Mouse (Mus musculus): ENCODE data around the gene Scd4.

The Scd4 gene

DNA sequence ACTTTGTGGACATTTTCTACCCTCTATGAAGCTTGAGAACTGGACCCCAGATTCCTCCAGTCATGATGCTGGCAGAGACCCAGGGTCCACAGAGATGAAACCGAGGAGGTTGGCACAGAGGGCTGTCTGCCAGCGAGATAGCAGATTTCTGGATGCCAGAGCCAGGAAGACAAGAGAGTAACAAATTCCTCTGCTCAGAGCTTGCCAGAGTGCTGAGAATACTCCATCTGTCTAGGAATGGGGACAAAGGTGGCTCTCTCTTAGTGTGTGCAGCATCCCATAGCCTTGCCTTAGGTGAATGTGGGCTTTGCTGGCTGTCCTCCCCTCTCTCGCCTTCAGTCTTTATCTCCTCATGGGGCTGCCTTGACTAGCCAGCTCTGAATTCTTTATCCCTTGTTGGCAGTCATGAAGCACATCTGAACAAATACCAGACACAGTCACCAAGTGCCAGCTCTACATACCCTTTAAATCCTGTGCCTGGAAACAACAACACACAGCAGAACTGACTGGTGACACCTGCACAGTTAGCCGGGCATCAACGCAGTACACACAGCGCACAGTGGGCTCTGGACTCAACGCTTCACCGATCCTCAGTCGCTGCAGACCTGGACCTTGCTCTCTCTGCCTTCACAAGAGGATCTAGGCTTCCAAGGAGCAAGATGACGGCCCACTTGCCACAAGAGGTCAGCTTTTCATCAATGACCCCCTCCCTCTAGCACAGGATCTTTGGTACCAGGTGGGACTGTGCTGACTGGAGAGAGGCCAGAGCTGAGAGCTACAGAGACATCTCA is at the start of gene Scd4:
Scd4 (plus strand) TSS at position 260 of the 791 bp plus-strand sequence.
- WGBS, result 44% methylated on average over 10 of the region's 10 CpGs

DNA sequence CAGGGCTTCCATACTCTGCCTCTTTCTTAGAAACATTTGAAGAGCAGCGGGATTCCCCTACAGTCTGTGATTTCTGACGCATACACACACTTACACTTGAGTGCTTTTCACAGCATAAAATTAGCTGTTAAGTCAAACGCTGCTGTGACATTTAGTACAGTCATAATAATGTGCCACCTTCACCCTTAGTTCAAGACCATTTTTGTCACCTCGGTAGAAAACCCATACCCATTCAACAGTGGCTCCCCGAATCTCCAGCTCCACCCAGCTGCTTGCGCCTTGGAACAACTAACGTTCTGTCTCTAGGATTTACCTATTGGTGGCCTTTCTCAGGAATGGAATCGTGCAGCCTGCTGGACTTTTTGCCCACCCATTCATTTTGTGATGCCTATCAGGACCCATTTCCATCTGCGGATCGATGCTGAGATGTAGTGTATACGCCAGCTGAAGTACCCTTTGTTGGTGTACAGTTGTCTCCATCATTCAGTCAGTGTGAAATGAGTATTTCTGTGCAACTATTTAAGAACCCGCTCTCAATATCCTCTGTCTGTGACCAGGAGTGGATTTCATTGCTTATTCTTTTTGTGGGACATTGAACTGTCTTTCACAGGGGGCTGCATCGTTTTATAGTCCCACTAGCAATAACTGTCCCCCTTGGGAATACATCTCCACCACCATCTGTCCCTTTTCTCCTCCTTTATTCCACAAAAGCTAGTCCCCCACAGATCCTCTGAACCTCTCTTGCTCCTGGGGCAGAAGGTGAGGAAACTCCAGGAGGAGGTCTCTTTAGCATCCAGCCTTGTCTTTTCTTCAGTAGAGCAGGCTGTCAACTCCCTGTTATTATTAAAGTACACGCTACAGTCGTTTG is 49.5 kb upstream of the Scd4 start:
- WGBS, result 47% methylated on average over 15 of the region's 15 CpGs

DNA sequence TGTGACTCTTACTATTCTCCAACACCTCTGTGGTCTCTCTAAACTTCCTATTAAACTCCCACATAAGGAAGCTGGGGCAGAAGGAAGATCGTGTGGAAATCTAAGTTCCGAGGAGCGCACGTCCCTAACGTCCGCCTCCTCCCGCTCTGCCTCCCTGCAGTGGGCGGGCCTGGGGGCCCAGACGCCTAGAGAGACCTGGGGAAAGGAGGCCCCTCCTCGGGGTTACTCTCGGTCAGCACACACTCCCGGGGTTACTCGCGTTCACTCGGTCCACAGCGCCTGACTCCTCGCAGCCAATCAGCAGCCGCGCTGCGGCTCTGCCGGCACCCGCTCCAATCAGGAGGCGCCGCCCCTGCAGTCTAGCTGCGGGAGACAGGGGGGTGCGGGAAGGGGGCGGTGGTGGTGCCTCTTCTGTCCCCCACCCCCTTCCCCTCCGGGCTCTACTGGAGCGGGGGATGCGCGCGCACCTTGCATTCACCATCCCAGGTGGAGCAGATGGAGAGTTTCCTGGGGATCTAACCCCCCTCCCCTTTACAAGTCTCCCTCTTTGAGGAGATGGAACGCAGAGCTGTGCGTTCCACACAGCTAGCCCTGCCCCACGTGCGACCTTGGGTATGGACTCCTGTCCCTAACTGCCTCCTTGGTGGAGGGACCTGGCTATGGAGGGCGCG is 48.7 kb upstream of the Scd4 start:
- WGBS, result under 1% methylated on average over 38 of the region's 38 CpGs

DNA sequence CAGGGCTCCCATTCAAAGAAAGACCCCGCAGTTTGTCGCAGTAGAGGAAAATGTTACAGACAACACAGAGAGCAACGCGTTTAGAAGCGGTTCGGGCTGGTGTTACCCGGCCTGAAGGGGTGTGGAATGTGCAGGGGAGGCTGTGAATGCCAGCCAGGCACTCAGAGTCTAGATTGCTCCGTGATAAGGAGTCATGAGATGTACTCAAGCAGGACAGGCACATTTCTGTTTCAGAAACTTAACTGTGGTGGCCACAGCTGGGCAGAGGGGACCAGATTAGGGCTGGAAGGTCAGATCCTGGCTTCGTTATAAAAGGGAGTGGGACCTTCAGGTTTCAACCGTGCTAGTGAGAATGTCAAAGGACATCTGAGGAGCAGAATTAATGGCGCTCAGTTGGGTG is 48.2 kb upstream of the Scd4 start:
- WGBS, result 6% methylated on average over 11 of the region's 11 CpGs

DNA sequence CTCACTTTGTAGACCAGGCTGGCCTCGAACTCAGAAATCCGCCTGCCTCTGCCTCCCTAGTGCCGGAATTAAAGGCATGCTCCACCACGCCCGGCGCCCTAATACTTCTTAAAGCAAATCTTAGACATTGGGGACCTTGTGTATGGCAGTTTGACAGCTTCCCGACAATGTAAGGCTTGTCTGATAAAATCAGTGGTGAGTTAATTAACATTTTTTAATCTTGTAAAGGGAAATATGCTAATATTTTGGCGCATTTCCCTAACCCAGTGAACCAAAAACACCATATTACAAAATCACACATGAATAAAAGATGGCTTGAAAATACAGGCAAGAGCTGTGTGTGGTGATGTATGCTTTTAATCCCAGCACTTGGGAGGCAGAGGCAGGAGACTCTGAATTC is 47.3 kb upstream of the Scd4 start:
- WGBS, result 90% methylated on average over 8 of the region's 8 CpGs

DNA sequence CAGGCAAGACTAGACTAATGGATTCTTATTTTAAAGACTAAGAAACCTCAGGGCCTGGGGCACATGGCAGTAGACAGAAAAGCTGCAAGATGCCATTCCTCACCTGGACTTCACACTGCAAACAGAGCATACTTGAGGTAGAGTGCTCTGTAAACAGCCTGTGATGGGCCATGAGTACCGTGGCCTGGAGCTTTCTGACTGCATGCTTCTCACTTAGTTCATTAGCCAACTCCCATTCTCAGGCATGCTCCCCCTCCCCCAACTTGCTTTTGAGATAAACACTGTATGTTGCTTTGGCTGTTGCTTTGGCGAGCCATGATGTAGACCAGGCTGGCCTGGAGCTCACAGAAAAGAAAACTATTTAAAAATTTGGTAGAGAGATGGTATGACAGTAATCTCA is 46.8 kb upstream of the Scd4 start:
- WGBS, result 74% methylated on average over 2 of the region's 2 CpGs

DNA sequence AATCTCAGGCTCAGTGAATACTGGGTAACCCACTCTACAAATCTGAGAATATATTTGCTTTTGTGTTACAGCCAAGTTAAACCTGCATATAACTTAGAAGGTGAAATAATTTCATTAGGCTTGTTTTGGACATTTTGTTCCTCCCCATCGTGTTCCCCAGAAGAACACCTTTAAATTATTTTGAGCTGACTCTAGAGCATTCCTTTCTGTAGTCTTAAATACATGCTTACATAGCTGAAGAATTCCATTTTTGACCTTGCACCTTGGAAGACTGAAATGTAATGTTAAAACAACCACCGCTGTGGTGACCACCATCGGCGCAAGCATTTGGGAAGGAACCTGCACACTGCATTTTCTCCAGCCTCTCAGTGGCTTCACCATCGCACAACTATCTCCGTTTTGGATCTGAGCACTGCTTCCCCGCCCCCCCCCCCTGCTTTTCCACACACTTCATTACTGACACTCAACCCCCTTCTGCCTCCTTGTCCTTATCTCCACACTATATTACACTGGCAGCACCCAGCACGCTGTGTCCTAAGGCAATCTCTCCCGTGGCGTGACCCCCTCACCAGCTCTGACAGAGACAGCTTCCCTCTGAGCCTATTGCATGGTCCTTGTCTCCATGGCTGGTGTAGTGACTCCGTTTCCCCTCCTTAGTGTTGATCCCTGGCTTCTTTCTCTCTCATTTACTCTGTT is 45.3 kb upstream of the Scd4 start:
- 87% methylated on average over 11 of the region's 11 CpGs for WGBS

DNA sequence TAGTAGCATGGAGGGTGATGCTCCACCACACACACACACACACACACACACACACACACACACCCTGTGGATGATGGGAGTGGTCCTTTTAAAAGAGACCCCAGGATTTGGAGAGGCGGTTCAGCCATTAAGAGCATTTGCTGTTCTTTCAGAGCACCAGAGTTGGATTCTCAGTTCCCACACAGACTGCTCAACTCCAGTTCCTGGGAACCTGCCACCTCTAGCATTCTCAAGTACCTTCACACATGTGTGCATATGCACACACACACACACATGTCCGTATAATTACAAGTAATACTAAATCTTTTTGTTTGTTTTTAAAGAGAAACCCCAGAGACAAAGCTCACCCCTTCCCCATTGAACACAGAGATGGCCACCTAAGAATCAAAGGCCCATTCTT is 40.8 kb upstream of the Scd4 start:
- WGBS, result 71% methylated on average over 2 of the region's 2 CpGs

DNA sequence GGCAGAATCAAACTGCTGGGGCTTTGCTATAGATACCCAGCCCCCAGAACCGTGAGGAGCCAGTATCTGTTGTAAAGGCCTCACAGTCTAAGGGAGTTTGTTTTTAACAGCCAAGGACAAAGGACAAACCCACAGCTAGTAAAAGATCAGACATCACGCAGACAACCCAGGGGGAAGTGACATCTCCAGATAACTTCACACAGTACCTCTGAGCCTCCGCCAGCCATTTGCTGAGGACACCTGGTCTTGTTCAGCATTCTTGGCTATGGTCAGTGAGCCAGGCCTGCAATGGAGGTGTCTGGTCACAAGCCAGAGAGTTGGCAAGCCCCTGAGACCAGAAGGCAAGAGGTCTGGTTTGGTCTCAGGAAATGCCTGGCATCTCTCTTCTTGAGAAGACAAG is 40.4 kb upstream of the Scd4 start:
- 60% methylated on average over 3 of the region's 3 CpGs for WGBS

DNA sequence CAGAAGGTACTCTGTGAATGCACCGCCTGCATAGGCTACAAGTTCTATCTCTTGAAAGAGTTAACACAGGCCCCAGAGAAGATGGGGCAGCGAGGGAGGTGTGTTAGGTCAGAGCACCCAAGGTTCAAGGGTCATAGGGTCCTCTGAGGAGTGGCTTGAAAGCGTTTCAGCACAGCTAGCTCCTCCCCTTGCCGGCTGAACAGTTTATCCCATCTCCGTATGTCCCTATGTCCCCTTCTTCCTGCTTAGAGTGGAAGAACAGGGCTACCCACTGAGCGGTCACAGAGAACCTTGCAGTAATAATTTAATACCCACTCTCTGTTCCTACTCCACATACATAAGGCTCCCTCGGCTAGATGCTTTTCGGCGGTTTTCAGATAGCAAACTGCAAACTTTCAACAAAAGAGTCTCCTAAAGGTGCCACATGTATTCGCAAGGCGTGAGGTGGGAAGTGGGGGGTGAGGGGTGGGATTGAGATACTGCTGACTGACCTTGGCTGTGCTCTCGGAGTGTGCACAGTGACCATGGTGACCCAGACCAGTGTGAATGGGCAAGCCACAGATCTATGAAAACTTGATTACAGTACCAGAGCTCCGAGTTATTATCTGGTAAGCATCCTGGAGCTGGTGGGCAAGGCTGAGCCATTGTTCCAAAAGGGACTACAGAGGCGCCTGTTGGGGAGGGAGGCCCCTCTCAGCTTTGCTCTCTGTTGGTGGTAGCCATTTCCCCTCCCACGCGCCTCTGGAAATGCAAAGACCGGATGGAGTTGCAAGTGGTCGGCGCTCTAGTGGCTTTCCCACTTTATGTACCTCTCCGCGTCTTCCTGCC is 39.7 kb upstream of the Scd4 start, which contains the start of gene Scd2:
Scd2 (plus strand) TSS at position 734 of the 828 bp plus-strand sequence.
- WGBS, result 8% methylated on average over 21 of the region's 21 CpGs

DNA sequence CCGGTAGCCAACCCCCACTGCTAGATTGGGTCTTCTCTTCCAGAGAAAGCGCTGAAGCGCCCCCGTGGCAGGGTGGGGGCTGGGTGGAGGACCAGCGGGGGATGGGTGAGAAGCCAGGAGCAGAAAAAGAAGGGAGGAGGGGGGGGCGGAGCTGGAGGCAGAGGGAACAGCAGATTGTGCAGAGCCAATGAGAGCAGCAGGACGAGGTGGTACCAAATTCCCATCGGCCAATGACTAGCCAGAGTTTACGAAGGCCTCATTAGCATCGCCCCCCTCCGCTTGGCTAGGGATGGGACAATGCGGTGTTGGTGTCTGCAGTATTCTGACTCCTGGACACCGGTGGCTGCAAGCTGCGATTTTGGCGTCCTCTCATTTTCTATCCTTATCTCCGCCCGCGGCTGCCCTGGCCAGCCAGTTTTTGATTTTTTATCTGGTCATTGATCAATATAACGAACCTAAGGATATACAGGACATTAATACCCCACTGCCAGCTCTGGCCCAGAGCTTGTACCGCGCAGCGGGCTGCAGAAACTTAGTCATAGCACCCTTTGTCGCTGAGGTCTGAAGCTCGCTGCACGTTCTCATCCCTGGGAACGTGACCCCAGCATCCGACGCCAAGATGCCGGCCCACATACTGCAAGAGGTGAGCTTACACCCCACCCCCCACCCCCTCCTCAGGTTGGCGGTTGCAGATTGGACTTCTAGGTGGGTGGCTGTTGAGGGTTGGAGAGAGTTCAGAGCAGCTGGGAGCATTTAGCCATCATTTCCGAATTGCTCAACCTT is 38.9 kb upstream of the Scd4 start:
- WGBS, result 1% methylated on average over 31 of the region's 31 CpGs

DNA sequence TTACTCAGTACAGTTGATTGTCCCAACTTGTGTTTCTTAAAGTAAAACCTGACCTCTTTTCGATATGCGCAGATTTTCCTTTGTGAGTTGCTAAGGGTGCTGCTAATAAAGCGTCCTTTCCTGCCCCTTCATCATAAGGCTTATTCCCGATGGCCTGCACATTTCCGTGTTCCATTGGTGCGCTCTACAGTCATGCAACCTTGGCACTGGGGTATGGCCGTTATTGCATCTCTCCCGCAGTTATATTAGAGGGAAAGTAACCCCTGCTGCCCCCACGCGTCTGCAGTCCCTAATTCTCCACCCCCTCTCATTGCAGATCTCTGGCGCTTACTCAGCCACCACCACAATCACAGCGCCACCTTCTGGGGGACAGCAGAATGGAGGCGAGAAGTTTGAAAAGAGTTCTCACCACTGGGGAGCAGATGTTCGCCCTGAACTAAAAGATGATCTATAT is 38.3 kb upstream of the Scd4 start:
- WGBS, result 0% methylated on average over 14 of the region's 14 CpGs

DNA sequence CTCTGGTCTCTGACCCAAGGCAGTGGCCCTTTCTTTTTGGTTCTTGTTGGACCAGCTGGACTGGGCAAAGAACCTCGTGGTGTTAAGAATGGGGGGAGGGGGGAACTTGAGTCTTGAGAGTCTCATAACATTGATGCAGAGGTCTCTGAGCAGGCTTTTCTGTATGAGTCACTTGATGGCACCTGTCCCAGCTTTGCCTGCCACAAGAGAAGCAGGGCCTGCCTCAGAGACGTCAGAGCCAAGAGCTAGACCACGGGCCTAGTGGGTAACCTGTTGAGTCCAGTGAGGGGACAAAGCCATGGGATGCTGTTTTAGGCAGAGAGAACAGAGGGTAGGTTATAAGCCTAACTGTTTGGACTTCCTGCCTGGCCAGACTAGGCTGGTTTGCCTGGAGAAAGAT is 37.6 kb upstream of the Scd4 start:
- WGBS, result 4% methylated on average over 3 of the region's 3 CpGs

DNA sequence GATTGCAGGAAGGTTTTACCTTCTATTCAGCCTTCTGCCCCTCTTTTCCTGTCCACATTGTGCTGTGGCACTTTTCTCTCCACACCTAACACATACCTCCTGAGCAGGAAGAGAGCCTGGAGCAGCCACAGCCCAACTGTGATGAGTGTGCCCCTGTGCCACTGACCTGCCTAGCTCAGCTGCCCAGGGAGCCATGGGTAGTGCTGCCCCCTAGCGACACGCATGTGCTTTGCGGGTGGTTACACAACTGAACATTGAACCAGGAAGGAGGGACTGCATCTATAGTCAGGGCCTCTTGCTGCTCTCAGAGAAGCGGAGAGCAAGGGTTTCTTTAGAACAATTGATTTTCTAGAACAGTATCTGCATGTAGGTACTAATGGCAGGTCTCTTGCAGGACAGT is 37.2 kb upstream of the Scd4 start:
- WGBS, result 0% methylated on average over 4 of the region's 4 CpGs

DNA sequence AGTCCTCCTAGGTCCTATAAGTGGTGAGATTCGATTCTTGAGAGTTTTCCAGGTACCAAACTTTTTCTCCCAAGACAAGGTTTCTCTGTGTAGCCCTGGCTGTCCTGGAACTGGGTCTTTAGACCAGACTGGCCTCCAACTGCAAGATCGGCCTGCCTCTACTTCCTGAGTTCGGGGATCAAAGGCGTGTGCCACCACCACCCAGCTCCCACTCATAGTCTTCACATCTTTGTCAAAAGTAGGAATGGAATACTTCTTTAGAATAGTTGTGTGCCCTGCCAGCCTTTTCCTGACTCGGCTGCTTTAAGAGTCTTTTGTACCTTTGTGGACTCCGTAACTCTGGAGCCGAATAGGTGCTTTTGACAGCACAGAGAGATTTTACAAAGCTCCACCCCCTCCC is 36.7 kb upstream of the Scd4 start:
- 7% methylated on average over 7 of the region's 7 CpGs for WGBS

DNA sequence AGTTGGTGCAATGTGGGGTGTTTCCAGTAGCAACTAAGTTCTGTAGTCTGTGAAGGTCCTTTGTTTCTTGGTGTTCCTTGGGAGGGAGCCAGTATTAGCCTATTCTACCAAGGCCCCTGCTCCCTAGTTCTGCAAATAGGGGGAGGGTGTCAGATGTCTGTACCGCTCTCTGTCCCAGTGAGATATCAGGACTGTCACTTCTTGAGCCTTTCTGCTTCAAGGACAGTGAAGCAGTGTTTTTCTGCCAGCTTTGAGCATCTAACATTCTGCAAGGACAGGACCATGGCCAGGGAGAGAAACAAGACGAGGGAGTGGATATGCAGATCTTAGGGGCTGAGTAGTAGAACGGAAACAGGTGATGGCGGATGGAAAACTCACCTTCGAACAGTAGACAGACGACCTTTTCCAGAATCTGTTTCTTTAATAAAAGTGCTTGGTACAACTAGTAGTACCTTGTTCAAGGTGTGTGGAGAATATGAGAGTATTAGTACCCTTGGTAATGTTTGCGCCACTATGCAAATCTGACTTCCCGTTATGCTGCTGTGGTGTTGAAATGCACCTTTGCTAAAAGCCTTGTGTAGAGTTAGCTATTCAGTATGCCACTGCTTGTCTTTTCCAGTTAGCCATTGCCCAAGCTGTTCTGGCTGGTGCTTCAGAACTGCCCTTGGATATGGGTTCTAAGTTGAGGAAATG is 35.7 kb upstream of the Scd4 start:
- 18% methylated on average over 8 of the region's 8 CpGs for WGBS

DNA sequence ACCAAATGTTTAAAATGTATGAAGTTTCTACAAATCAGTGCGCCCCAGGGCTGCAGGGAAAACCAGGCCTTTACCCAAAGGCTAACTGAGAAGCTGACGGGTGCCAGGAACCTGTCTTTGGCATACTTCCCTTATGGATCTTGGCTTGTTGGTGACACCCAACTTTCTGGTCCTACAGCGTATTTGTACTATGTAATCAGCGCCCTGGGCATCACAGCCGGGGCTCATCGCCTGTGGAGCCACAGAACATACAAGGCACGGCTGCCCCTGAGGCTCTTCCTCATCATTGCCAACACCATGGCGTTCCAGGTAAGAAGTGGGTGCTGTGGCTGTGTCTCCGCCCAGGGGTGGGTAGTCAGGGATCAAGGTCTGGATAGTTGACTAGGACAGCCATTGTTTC is 35.0 kb upstream of the Scd4 start:
- 21% methylated on average over 9 of the region's 9 CpGs for WGBS

DNA sequence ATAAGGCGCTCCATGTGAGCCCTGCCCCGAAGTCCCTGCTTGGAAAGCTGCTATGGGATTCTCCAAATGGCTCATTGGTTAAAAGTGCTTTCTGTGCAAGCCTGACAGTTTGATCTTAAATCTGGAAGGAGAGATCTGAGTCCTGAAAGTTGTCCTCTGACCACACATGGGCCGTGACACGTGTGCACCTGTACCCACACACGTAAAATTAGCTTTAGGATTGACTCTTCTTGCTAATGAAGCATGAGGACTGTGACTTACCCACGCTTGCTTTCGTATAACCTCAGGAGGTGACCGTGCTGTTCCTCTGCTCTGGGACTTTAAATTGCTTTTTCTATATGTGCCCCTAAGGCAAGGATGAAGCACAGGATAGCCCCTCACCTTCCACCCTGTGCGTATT is 33.8 kb upstream of the Scd4 start:
- WGBS, result 35% methylated on average over 9 of the region's 9 CpGs

DNA sequence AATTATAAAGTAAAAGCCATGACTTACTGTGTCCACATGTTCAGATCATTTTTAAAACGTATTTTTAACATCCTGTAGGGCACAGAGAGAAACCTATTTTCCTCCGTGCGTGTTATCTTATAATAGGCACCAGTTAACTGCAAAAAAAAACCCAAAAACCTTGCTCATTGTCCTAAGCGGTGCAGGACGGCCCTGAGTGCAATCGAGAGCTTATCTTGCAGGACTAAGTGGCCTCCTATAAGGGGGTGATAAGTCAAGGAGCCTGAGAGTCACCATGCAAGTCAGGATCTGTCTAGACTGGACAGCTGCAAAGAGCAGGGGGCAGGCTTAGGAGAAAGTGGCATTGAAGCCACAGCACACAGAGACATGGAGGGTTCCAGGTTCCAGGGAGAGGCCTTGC is 33.0 kb upstream of the Scd4 start:
- 23% methylated on average over 6 of the region's 6 CpGs for WGBS

Data from cerebral cortex, adult 2 months (tissue).